Mouse (Mus musculus): ENCODE measurements around the gene Kcmf1. TPM values are rescaled to one million over a fixed set of nuclear protein-coding genes. Genes with fewer than 3 reads are reported as not detected.

Gene Kcmf1
- total RNA-seq, 2 experiments from 2014 or later = 95.6 to 101 TPM

DNA sequence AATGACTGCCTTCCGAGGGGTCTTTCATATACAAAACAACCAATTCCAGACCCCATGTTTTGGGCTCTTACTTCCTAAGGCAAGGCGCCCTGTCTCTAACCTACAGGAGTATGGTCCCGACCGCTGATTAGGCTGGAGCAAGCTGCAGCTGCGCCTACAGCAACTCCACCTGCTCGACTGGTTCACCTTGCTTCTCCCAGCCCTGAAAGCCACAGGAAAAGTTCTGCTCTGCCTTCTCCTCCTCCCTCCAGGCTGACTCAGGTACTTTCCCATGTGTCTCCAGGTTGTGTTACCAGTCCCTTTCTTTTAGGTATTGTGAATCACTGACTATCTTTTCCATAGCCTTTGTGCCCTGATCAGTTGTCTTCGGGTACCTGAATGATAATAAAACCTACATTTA is 104.9 kb downstream of the Kcmf1 start:
- no peak for DNase-seq (ENCODE audit: low spot score in 2 of 2)

GRCm38 (mm10) chr6:72792641-72793040 is 107.1 kb downstream of the Kcmf1 start:
- DNase-seq (ENCODE audit: low spot score in 2 of 2) = no peak

Other genes with a start within 250 kb of the Kcmf1 start
- 10 to 100 TPM in 1 of 2 experiments, 1 to 10 TPM in 1; 10.0 to 11.5 TPM for gene Tcf7l1, start 110.7 kb downstream of the Kcmf1 start, total RNA-seq (2021)
- 100 to 1,000 TPM; 151 to 215 TPM for gene Tmsb10, start 58.8 kb upstream of the Kcmf1 start, total RNA-seq (2021)